Mouse (Mus musculus) cerebellum, adult 2 months (tissue): Measurements from ENCODE around the gene Ccnjl. TPM values are rescaled to one million over a fixed set of nuclear protein-coding genes. Genes with fewer than 3 reads are reported as not detected.

Source experiments
- DNase-seq, 2 experiments: peaks; one replicate each; pipeline ENCODE4 v3.0.0; 2021
- H3K27ac ChIP-seq: fragments of 200-500 bp; 2 replicates; pipeline ENCODE4 v1.5.1; 2012; ENCODE audit warnings: low read length, control low read depth, inconsistent platforms; ENCODE audit not compliant: insufficient read depth
- H3K27me3 ChIP-seq: fragments of 200-500 bp; 2 replicates; pipeline ENCODE4 v1.6.1; 2012; ENCODE audit warnings: inconsistent platforms, mild to moderate bottlenecking, low read length, moderate library complexity; ENCODE audit not compliant: control insufficient read depth, insufficient read depth
- H3K4me1 ChIP-seq: fragments of 200-500 bp; 2 replicates; pipeline ENCODE4 v1.6.1; 2011; ENCODE audit warnings: low read length; ENCODE audit not compliant: control insufficient read depth, insufficient read depth
- H3K4me3 ChIP-seq: fragments of 200-500 bp; replicated peaks from 2 replicates; pipeline ENCODE3; 2011; ENCODE audit warnings: mild to moderate bottlenecking, low read depth, low read length, control low read depth; ENCODE audit not compliant: insufficient read depth
- CTCF ChIP-seq: fragments of 200-500 bp; IDR thresholded peaks from 2 replicates; pipeline ENCODE4 v1.5.1; 2011; ENCODE audit warnings: low read depth, mild to moderate bottlenecking, control low read depth, low read length, moderate library complexity, borderline replicate concordance; ENCODE audit not compliant: insufficient read depth
- POLR2A ChIP-seq: fragments of 200-500 bp; IDR thresholded peaks from 2 replicates; pipeline ENCODE4 v1.6.1; 2011; ENCODE audit warnings: low read length, control low read depth, borderline replicate concordance; ENCODE audit not compliant: insufficient read depth
- WGBS: fragments of 180-500 bp; shearing (Covaris S2); methylation state at CpG from one replicate; pipeline ENCODE4 v1.1.7; 2018; 5-methylcytosine and 5-hydroxymethylcytosine counted together
- polyA plus RNA-seq: library from polyadenylated mRNA; depleted of rRNA; stranded (reverse); fragments of >200 nt; gene quantifications from 2 replicates; pipeline ENCODE4 v1.2.3, GENCODE M21; 2012

Ccnjl gene
- polyA plus RNA-seq, 1 experiment: 8.4 TPM

GRCm38 (mm10) chr11:43565414-43565813, 36.8 kb downstream of the Ccnjl start:
- TF ChIP-seq POLR2A (no peak), CTCF (no peak)
- Histone ChIP-seq H3K4me3 (no peak overlapping the region), H3K27ac (no peak overlapping the region), H3K27me3 (no peaks in the 10 kb centered on the region), H3K4me1 (peaks cover 36% of the 10 kb centered on the region)
- WGBS: 81% methylated on average over 2 of the region's 2 CpGs
- DNase-seq: no peak

DNA sequence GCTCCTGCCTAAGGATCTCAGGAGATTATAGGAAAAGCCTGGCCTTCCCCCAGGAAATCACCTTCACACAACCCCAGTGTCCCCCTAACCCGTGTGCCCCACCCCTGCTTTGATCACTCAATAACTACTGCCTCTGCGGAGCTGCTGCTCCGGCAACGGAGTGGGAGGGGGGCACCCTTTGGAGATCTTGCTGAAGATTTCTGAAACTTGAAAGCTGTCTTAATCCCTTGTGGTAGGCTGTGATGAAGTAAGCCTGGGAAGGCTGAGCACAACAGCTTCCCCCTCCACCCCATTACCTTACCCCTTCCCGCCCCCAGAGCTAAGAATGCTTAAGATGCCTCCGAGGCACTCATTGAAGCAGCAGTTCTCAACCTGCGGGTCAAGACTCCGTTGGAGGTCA, 37.3 kb downstream of the Ccnjl start:
- TF ChIP-seq CTCF (no peak), POLR2A (no peak)
- Histone ChIP-seq H3K27me3 (no peaks in the 10 kb centered on the region), H3K4me3 (no peak overlapping the region), H3K4me1 (peaks cover 39% of the 10 kb centered on the region), H3K27ac (no peak overlapping the region)
- whole genome bisulfite sequencing: 58% methylated on average over 8 of the region's 8 CpGs
- DNase-seq: no peak

DNA sequence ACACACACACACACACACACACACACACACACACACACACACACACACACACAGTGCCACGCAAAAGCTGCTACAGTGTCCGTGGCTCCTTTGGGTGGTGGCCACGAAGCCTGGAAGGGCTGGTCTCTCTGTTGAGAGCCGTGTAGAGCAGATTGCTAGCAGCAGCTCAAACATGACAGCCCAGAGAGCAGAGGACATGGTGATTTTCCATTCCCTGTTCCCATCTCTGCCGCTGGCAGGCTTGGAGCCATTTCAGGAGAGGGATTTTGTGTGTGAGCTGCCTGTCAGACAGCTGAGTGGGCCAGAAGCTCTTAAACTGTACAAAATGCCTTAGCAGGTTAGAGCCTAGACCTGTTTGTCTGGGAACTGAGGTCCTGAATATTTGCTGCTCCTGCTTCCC, 38.1 kb downstream of the Ccnjl start:
- peak overlapping the region; percentile 49 for H3K27ac ChIP-seq
- no peak for TF ChIP-seq CTCF
- TF ChIP-seq POLR2A: no peak
- H3K27me3 ChIP-seq: no peaks in the 10 kb centered on the region
- peaks cover 42% of the 10 kb centered on the region for H3K4me1 ChIP-seq
- WGBS: 11% methylated on average over 5 of the region's 5 CpGs
- DNase-seq: peak; percentile 52 to 59
- no peak overlapping the region for H3K4me3 ChIP-seq

- no peaks in the 10 kb centered on the region for H3K27me3 ChIP-seq
- WGBS: 75% methylated on average over 5 of the region's 5 CpGs
- no peak overlapping the region for H3K4me3 ChIP-seq
- H3K4me1 ChIP-seq: peaks cover 43% of the 10 kb centered on the region
- DNase-seq: no peak
- TF ChIP-seq CTCF (peak; percentile 55), POLR2A (no peak)
- no peak overlapping the region for H3K27ac ChIP-seq
Observed at GRCm38 (mm10) chr11:43568263-43568662, 39.7 kb downstream of the Ccnjl start.

- Histone ChIP-seq H3K27me3 (no peaks in the 10 kb centered on the region), H3K27ac (peak overlapping the region; percentile 67), H3K4me1 (peaks cover 42% of the 10 kb centered on the region), H3K4me3 (no peak overlapping the region)
- no peak for DNase-seq
- TF ChIP-seq POLR2A: no peak
- no peak for TF ChIP-seq CTCF
- WGBS: 13% methylated on average over 5 of the region's 5 CpGs
Observed at GRCm38 (mm10) chr11:43569188-43569587, 40.6 kb downstream of the Ccnjl start.

DNA sequence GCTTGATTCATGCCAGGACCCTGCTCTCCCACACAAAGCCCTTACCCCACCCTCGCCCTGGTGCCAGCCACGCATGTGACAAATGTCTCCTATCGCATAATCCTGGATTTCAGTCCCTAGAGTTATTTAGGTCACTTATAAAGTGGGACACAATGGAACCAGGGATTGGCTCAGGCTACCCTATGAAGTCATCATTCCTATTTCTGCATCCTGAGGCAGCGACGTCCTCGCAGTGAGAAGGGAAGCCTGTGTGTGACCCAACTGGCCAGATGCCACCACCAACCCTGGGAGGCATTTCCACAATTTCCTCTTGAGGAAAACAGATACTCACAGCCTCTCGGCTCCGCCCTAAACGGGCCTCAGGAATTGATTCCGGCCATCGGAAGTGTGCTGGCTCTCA, 41.0 kb downstream of the Ccnjl start:
- TF ChIP-seq CTCF (no peak), POLR2A (no peak)
- under 1% methylated on average over 11 of the region's 11 CpGs for WGBS
- Histone ChIP-seq H3K4me1 (peaks cover 42% of the 10 kb centered on the region), H3K27ac (peak overlapping the region; percentile 67), H3K4me3 (peak overlapping the region; percentile 32), H3K27me3 (no peaks in the 10 kb centered on the region)
- DNase-seq: peak; percentile 94 to 97

- TF ChIP-seq POLR2A (no peak), CTCF (no peak)
- 39% methylated on average over 3 of the region's 3 CpGs for WGBS
- DNase-seq: no peak
- Histone ChIP-seq H3K4me3 (no peak overlapping the region), H3K27me3 (no peaks in the 10 kb centered on the region), H3K27ac (no peak overlapping the region), H3K4me1 (peaks cover 20% of the 10 kb centered on the region)
Observed at GRCm38 (mm10) chr11:43575061-43575375, 46.4 kb downstream of the Ccnjl start.

- no peak overlapping the region for H3K27ac ChIP-seq
Observed at GRCm38 (mm10) chr11:43575376-43576151, 47.0 kb downstream of the Ccnjl start.

More at GRCm38 (mm10) chr11:43575376-43576151, 47.0 kb downstream of the Ccnjl start:
- Histone ChIP-seq H3K4me3 (no peak overlapping the region), H3K4me1 (peaks cover 14% of the 10 kb centered on the region), H3K27me3 (no peaks in the 10 kb centered on the region)
- 54% methylated on average over 9 of the region's 9 CpGs for WGBS
- DNase-seq: no peak
- TF ChIP-seq CTCF (no peak), POLR2A (no peak)
